Mouse (Mus musculus) midbrain, embryonic 16.5 days (tissue): ENCODE measurements around the gene Gna15. TPM values are rescaled to one million over a fixed set of nuclear protein-coding genes. Genes with fewer than 3 reads are reported as not detected.

ENCODE experiments used
- ATAC-seq: fragments of 200-750 bp; cut with Nextera tagmentation; 2 replicates; pipeline ENCODE4 v1.8.0; 2017; ENCODE audit warnings: moderate TSS enrichment
- H3K27ac ChIP-seq: fragments of 300-500 bp; sonication (generic); 2 replicates; pipeline ENCODE4 v1.5.1; 2014; ENCODE audit warnings: mild to moderate bottlenecking, low read length, mixed read lengths
- H3K27me3 ChIP-seq: fragments of 300-500 bp; sonication (generic); 2 replicates; pipeline ENCODE4 v1.6.1; 2014; ENCODE audit warnings: low read depth, low read length, mixed read lengths; ENCODE audit not compliant: control insufficient read depth, insufficient read depth
- H3K36me3 ChIP-seq: fragments of 300-500 bp; sonication (generic); 2 replicates; pipeline ENCODE4 v1.6.1; 2014; ENCODE audit warnings: mild to moderate bottlenecking, low read length, moderate library complexity, mixed read lengths; ENCODE audit not compliant: control insufficient read depth, insufficient read depth
- H3K4me1 ChIP-seq: fragments of 300-500 bp; sonication (generic); 2 replicates; pipeline ENCODE4 v1.6.1; 2014; ENCODE audit warnings: mild to moderate bottlenecking, low read length, mixed read lengths; ENCODE audit not compliant: control insufficient read depth, insufficient read depth
- H3K4me2 ChIP-seq: fragments of 300-500 bp; sonication (generic); 2 replicates; pipeline ENCODE4 v1.6.1; 2014; ENCODE audit warnings: mild to moderate bottlenecking, low read length, mixed read lengths
- H3K4me3 ChIP-seq: fragments of 300-500 bp; sonication (generic); 2 replicates; pipeline ENCODE4 v1.5.1; 2014; ENCODE audit warnings: low read depth, mild to moderate bottlenecking, low read length, moderate library complexity, mixed read lengths
- H3K9ac ChIP-seq: fragments of 300-500 bp; sonication (generic); 2 replicates; pipeline ENCODE4 v1.6.1; 2014; ENCODE audit warnings: low read depth, low read length, mixed read lengths
- H3K9me3 ChIP-seq: fragments of 300-500 bp; sonication (generic); replicated peaks from 2 replicates; pipeline ENCODE4 v1.6.1; 2014; ENCODE audit warnings: mild to moderate bottlenecking, low read length, mixed read lengths; ENCODE audit not compliant: control insufficient read depth, poor library complexity, severe bottlenecking
- WGBS: fragments of 180-500 bp; shearing (Covaris S2); extraction: QIAGEN DNeasy Blood & Tissue Kit; methylation state at CpG from one replicate; pipeline ENCODE4 v1.1.7; 2014; 5-methylcytosine and 5-hydroxymethylcytosine counted together
- polyA plus RNA-seq: library from polyadenylated mRNA; unstranded; fragments of >200 nt; fragmentation: Nextera tagmentation; extraction: Ambion mirVana; gene quantifications from 2 replicates; pipeline ENCODE4 v1.2.1, GENCODE M21; 2015

Gna15 gene
- polyA plus RNA-seq, 1 experiment from 2014 or later = 0.80 TPM

- Histone ChIP-seq H3K27me3 (no peaks in the 10 kb centered on the region), H3K9me3 (no peaks in the 10 kb centered on the region), H3K4me2 (peak overlapping the region; percentile 100; the same call in 1 of the 2 replicates), H3K36me3 (peaks cover 25% of the 10 kb centered on the region), H3K9ac (0 out of 2 replicates have a peak overlapping the region, but pooled peaks have one; percentile 76), H3K4me1 (peaks cover 18% of the 10 kb centered on the region), H3K27ac (no peak overlapping the region), H3K4me3 (no peak overlapping the region)
- ATAC-seq = no peak
- 92% methylated on average over 11 of the region's 11 CpGs for WGBS
Measured at GRCm38 (mm10) chr10:81494260-81495041, 29.6 kb downstream of the Gna15 start.

- Histone ChIP-seq H3K4me3 (no peak overlapping the region), H3K36me3 (peaks cover 28% of the 10 kb centered on the region), H3K9ac (no peak overlapping the region), H3K9me3 (no peaks in the 10 kb centered on the region), H3K27ac (no peak overlapping the region), H3K4me2 (no peak overlapping the region), H3K4me1 (peaks cover 18% of the 10 kb centered on the region), H3K27me3 (no peaks in the 10 kb centered on the region)
- no peak for ATAC-seq
- 85% methylated on average over 8 of the region's 8 CpGs for WGBS
Measured at GRCm38 (mm10) chr10:81493601-81494220, 30.3 kb downstream of the Gna15 start.

DNA sequence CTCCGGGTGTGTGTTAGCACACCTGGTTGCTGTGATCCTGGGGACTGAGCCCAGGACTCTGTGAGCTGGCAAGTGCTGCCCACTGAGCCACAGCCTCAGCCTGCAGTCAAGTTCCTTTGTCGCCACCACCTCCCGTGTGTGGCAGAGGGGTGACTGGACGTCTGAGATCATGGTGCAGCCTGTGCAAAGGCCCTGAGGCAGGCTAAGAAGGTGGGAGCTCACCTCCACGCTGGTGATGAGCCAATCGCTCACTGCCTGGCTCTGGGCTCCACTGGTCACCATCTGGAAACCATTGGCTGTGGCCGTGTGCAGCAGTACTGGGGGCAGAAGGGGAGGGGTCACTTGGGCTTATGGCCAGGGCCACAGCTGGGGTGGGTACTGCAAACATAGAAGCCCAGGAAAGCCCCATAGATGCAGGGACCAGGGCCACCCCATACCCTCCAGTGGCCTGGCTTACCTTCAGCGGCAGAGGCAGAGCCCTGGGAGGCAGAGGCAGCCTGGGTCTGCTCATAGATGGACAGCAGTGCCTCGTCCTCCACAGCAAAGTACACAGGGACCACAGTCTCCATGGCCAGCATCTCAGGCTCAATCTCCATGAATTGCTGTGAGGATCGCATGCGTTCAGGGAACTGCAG lies 31.3 kb downstream of the Gna15 start:
- H3K4me1 ChIP-seq = peaks cover 18% of the 10 kb centered on the region
- H3K27ac ChIP-seq = no peak overlapping the region
- H3K4me3 ChIP-seq = no peak overlapping the region
- peaks cover 37% of the 10 kb centered on the region for H3K36me3 ChIP-seq
- no peak overlapping the region for H3K4me2 ChIP-seq
- 93% methylated on average over 11 of the region's 11 CpGs for WGBS
- no peaks in the 10 kb centered on the region for H3K27me3 ChIP-seq
- no peaks in the 10 kb centered on the region for H3K9me3 ChIP-seq
- H3K9ac ChIP-seq = no peak overlapping the region
- no peak for ATAC-seq

DNA sequence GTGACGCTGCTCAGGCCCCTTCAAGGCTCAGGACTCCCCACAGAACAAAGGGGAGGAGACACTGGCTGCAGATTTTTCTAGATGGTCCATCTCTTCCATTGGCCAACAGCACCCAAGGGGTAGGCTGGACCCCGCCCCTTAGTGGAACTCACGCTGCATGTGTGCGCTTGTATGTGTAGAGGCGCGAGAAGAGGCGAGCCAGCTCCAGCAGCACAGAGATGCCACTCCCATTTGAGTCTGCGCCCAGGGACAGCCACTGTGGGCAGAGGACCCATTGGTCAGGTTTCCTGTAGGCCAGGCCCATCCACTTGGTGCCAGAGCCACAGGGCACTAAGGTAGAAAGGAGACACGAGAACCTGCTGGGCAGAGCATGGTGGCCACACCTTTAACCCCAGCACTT lies 33.0 kb downstream of the Gna15 start:
- no peak overlapping the region for H3K9ac ChIP-seq
- H3K27ac ChIP-seq = no peak overlapping the region
- no peak overlapping the region for H3K4me3 ChIP-seq
- no peaks in the 10 kb centered on the region for H3K27me3 ChIP-seq
- no peak for ATAC-seq
- 94% methylated on average over 9 of the region's 9 CpGs for WGBS
- H3K36me3 ChIP-seq = peaks cover 50% of the 10 kb centered on the region
- H3K4me1 ChIP-seq = peaks cover 13% of the 10 kb centered on the region
- no peak overlapping the region for H3K4me2 ChIP-seq
- H3K9me3 ChIP-seq = no peaks in the 10 kb centered on the region

DNA sequence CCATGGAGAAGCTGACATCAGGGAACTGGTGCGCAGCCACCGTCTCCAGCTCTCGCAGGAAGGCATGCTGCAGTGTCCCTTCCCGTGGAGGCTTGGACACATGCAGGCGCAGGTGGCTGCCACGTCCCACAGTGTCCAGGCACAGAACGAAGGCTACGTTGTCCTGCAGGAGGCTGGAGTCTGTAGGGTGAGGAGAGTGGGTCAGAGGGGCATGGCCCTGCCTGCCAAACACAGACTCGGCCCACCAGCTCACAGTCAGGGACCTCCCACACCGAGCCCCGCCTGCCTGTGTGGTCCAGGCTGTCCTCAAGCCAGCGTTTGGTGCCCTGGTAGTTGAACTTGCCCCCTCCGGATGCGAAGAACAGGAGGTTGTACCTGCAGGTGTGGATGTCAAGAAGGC lies 34.1 kb downstream of the Gna15 start:
- Histone ChIP-seq H3K9me3 (no peaks in the 10 kb centered on the region), H3K4me1 (peaks cover 7% of the 10 kb centered on the region), H3K27me3 (no peaks in the 10 kb centered on the region), H3K27ac (no peak overlapping the region), H3K9ac (no peak overlapping the region), H3K4me3 (no peak overlapping the region), H3K36me3 (peaks cover 50% of the 10 kb centered on the region), H3K4me2 (no peak overlapping the region)
- no peak for ATAC-seq
- 84% methylated on average over 14 of the region's 14 CpGs for WGBS

GRCm38 (mm10) chr10:81488081-81488480 lies 35.9 kb downstream of the Gna15 start:
- no peak overlapping the region for H3K27ac ChIP-seq
- no peaks in the 10 kb centered on the region for H3K27me3 ChIP-seq
- peaks cover 50% of the 10 kb centered on the region for H3K36me3 ChIP-seq
- no peak overlapping the region for H3K4me3 ChIP-seq
- no peak overlapping the region for H3K9ac ChIP-seq
- WGBS = 90% methylated on average over 11 of the region's 11 CpGs
- H3K9me3 ChIP-seq = no peaks in the 10 kb centered on the region
- H3K4me1 ChIP-seq = peaks cover 8% of the 10 kb centered on the region
- no peak for ATAC-seq
- H3K4me2 ChIP-seq = no peak overlapping the region

DNA sequence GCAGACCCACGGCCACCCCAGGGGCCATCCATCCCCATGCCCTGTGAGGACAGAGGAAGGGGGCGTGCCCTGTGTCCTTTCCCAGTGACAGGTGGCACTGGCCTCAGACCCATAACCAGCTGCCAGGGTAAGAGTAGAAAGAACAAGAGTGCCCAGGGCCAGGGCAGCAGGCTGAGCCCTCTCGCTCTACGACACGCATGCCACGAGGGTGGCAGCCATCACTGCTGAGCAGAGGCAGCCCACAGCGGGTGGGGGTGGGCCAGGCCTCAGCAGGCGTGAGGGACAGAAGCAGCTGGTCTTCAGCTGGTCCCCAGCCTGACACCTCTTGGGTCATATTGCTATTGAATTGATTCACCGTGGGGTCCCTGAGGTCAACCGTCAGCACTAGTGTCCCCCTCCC lies 37.5 kb downstream of the Gna15 start:
- Histone ChIP-seq H3K9ac (no peak overlapping the region), H3K4me3 (no peak overlapping the region), H3K27me3 (no peaks in the 10 kb centered on the region), H3K36me3 (peaks cover 38% of the 10 kb centered on the region), H3K4me1 (peaks cover 14% of the 10 kb centered on the region), H3K4me2 (no peak overlapping the region), H3K9me3 (no peaks in the 10 kb centered on the region), H3K27ac (no peak overlapping the region)
- no peak for ATAC-seq
- 89% methylated on average over 10 of the region's 10 CpGs for WGBS

- H3K4me1 ChIP-seq = peaks cover 20% of the 10 kb centered on the region
- peaks cover 30% of the 10 kb centered on the region for H3K36me3 ChIP-seq
- peak overlapping the region; percentile 83; the same call in 1 of the 2 replicates for H3K27ac ChIP-seq
- no peak for ATAC-seq
- no peak overlapping the region for H3K9ac ChIP-seq
- H3K9me3 ChIP-seq = no peaks in the 10 kb centered on the region
- no peak overlapping the region for H3K4me3 ChIP-seq
- no peak overlapping the region for H3K4me2 ChIP-seq
- H3K27me3 ChIP-seq = no peaks in the 10 kb centered on the region
- WGBS = 74% methylated on average over 7 of the region's 7 CpGs
Measured at GRCm38 (mm10) chr10:81485479-81486018, 38.5 kb downstream of the Gna15 start.
